Mouse (Mus musculus): Measurements from ENCODE around the gene Adal.
"Not testable (repeated sequence)": the region's sequence is repeated elsewhere in the genome, so short reads cannot be mapped to it uniquely, and the experiment has no call there.

Adal gene

GRCm38 (mm10) chr2:121140018-121140882 lies at the start of gene Adal, which contains the start of gene Lcmt2:
Gene Adal, plus strand, starts transcription at chr2:121140428.
Gene Lcmt2, minus strand, starts transcription at chr2:121140653.
- peak; percentile 94 for DNase-seq (ENCODE audit: low read depth, low spot score)

- DNase-seq (ENCODE audit: low read depth, low spot score), result peak; percentile 67
Observed at GRCm38 (mm10) chr2:121102051-121102450, 38.2 kb upstream of the Adal start.

GRCm38 (mm10) chr2:121105940-121106339 lies 34.3 kb upstream of the Adal start:
- peak; percentile 10 for DNase-seq (ENCODE audit: low read depth, low spot score)

GRCm38 (mm10) chr2:121109695-121110094 lies 30.5 kb upstream of the Adal start, which contains the start of gene Tgm7:
Gene Tgm7, minus strand, starts transcription at chr2:121109795.
- DNase-seq (ENCODE audit: low read depth, low spot score), result no peak

- no peak for DNase-seq (ENCODE audit: low read depth, low spot score)
Observed at GRCm38 (mm10) chr2:121115418-121115817, 24.8 kb upstream of the Adal start.

GRCm38 (mm10) chr2:121119260-121119659 lies 21.0 kb upstream of the Adal start:
- no peak for DNase-seq (ENCODE audit: low read depth, low spot score)

GRCm38 (mm10) chr2:121126302-121126701 lies 13.9 kb upstream of the Adal start:
- DNase-seq (ENCODE audit: low read depth, low spot score), result not testable (repeated sequence)

- no peak for DNase-seq (ENCODE audit: low read depth, low spot score)
Observed at GRCm38 (mm10) chr2:121127536-121127935, 12.7 kb upstream of the Adal start.

- peak; percentile 21 for DNase-seq (ENCODE audit: low read depth, low spot score)
Observed at GRCm38 (mm10) chr2:121128865-121129620, 11.2 kb upstream of the Adal start.

- DNase-seq (ENCODE audit: low read depth, low spot score), result no peak
Observed at GRCm38 (mm10) chr2:121132822-121133221, 7.4 kb upstream of the Adal start.

- no peak for DNase-seq (ENCODE audit: low read depth, low spot score)
Observed at GRCm38 (mm10) chr2:121137371-121137770, 2.9 kb upstream of the Adal start.

GRCm38 (mm10) chr2:121139266-121140017 lies 786 bp upstream of the Adal start:
- peak; percentile 67 for DNase-seq (ENCODE audit: low read depth, low spot score)

- DNase-seq (ENCODE audit: low read depth, low spot score), result no peak
Observed at GRCm38 (mm10) chr2:121141216-121142035, 1.2 kb downstream of the Adal start.

- DNase-seq (ENCODE audit: low read depth, low spot score), result no peak
Observed at GRCm38 (mm10) chr2:121142415-121142814, 2.2 kb downstream of the Adal start.

- DNase-seq (ENCODE audit: low read depth, low spot score), result no peak
Observed at GRCm38 (mm10) chr2:121149679-121150078, 9.5 kb downstream of the Adal start.

- DNase-seq (ENCODE audit: low read depth, low spot score), result peak; percentile 63
Observed at GRCm38 (mm10) chr2:121153100-121153499, 12.9 kb downstream of the Adal start.

- DNase-seq (ENCODE audit: low read depth, low spot score), result no peak
Observed at GRCm38 (mm10) chr2:121169173-121169572, 28.9 kb downstream of the Adal start.

- DNase-seq (ENCODE audit: low read depth, low spot score), result peak; percentile 3
Observed at GRCm38 (mm10) chr2:121169902-121170301, 29.7 kb downstream of the Adal start.

- peak; percentile 81 for DNase-seq (ENCODE audit: low read depth, low spot score)
Observed at GRCm38 (mm10) chr2:121170481-121170971, 30.3 kb downstream of the Adal start, which contains the start of gene Tubgcp4. Gene Tubgcp4, plus strand, starts transcription at chr2:121170654.

GRCm38 (mm10) chr2:121170980-121171742 lies 30.9 kb downstream of the Adal start, which contains the start of gene Zscan29:
Gene Zscan29, minus strand, starts transcription at chr2:121171125.
- peak; percentile 93 for DNase-seq (ENCODE audit: low read depth, low spot score)
